ENCODE assay signal across 11 mouse cellular contexts in the genomic region with DNA sequence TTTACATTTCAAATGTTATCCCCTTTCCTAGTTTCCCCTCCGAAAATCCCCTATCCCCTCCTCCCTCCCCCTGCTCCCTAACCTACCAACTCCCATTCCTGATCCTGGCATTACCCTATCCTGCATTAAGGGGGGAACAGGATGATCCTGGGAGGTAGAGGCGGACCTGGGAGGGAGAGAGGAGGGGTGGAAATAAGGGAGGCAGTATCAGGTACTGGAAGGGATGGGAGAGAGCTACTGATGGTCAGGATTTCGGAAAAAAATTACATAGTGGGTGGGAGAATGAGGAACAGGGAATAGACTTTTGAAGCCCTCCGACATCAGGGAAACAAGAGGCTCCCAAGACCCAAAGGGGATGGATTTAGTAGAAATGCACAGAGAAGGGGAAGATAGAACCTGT. TPM values are rescaled to one million over a fixed set of nuclear protein-coding genes. Genes with fewer than 3 reads are reported as not detected.
"Had no signal": no experiment of that assay in that cellular context is flagged by ENCODE, and none has a peak within 500 bp of the region (broad histone marks: within the 10 kb centered on the region; RNA-seq: fewer than 3 reads in every experiment).

No protein-coding gene starts in this region.

RNA-seq across cellular contexts. Expression of gene Speer4f1, which starts 7.8 kb away (rescaled TPM):
- polyA plus RNA-seq: lung, embryonic 14.5 days; lung, embryonic 16.5 days; midbrain, embryonic 10.5 days; midbrain, embryonic 12.5 days; midbrain, embryonic 15.5 days; midbrain, postnatal 0 days; neural tube, embryonic 12.5 days; neural tube, embryonic 14.5 days; spleen, adult 2 months; stomach, embryonic 15.5 days; thymus, postnatal 0 days had no signal
